Mouse (Mus musculus): ENCODE measurements around the gene Hoxd11. TPM values are rescaled to one million over a fixed set of nuclear protein-coding genes. Genes with fewer than 3 reads are reported as not detected.

Hoxd11 gene
- polyA plus RNA-seq, 1 experiment from 2014 or later: 10.3 TPM

GRCm38 (mm10) chr2:74701949-74702819 is 22.8 kb downstream of the Hoxd11 start:
- no peak for ATAC-seq (ENCODE audit: insufficient number of reproducible peaks, low FRiP score, low TSS enrichment, low read depth)
- Histone ChIP-seq H3K27ac (no peak overlapping the region), H3K4me3 (no peak overlapping the region), H3K36me3 (peaks cover 4% of the 10 kb centered on the region; the same call in 1 of the 2 replicates), H3K27me3 (peaks cover 83% of the 10 kb centered on the region), H3K4me1 (peaks cover 53% of the 10 kb centered on the region), H3K9ac (no peak overlapping the region), H3K4me2 (no peak overlapping the region), H3K9me3 (no peaks in the 10 kb centered on the region)
- 12% methylated on average over 17 of the region's 17 CpGs for WGBS

- no peaks in the 10 kb centered on the region for H3K9me3 ChIP-seq
- no peak overlapping the region for H3K4me2 ChIP-seq
- H3K27ac ChIP-seq: no peak overlapping the region
- WGBS: 32% methylated on average over 6 of the region's 6 CpGs
- H3K27me3 ChIP-seq: peaks cover 84% of the 10 kb centered on the region
- ATAC-seq (ENCODE audit: insufficient number of reproducible peaks, low FRiP score, low TSS enrichment, low read depth): no peak
- H3K4me3 ChIP-seq: no peak overlapping the region
- H3K36me3 ChIP-seq: peaks cover 4% of the 10 kb centered on the region; the same call in 1 of the 2 replicates
- peaks cover 49% of the 10 kb centered on the region for H3K4me1 ChIP-seq
- H3K9ac ChIP-seq: no peak overlapping the region
Observed at GRCm38 (mm10) chr2:74702820-74703219, 23.5 kb downstream of the Hoxd11 start.

- Histone ChIP-seq H3K4me3 (no peak overlapping the region), H3K4me1 (peaks cover 44% of the 10 kb centered on the region), H3K36me3 (peaks cover 4% of the 10 kb centered on the region; the same call in 1 of the 2 replicates), H3K27ac (no peak overlapping the region), H3K9ac (no peak overlapping the region), H3K9me3 (no peaks in the 10 kb centered on the region), H3K27me3 (peaks cover 84% of the 10 kb centered on the region), H3K4me2 (no peak overlapping the region)
- WGBS: 22% methylated on average over 10 of the region's 10 CpGs
- no peak for ATAC-seq (ENCODE audit: insufficient number of reproducible peaks, low FRiP score, low TSS enrichment, low read depth)
Observed at GRCm38 (mm10) chr2:74703317-74703716, 24.0 kb downstream of the Hoxd11 start.

- Histone ChIP-seq H3K4me2 (peak overlapping the region; percentile 90; the same call in 1 of the 2 replicates), H3K27me3 (peaks cover 88% of the 10 kb centered on the region), H3K27ac (peak overlapping the region; percentile 83; the same call in 1 of the 2 replicates), H3K4me3 (peak overlapping the region; percentile 61), H3K36me3 (peaks cover 4% of the 10 kb centered on the region; the same call in 1 of the 2 replicates), H3K9ac (no peak overlapping the region), H3K4me1 (peaks cover 39% of the 10 kb centered on the region), H3K9me3 (no peaks in the 10 kb centered on the region)
- ATAC-seq (ENCODE audit: insufficient number of reproducible peaks, low FRiP score, low TSS enrichment, low read depth): peak; percentile 15; the same call in 1 of the 2 replicates
- whole genome bisulfite sequencing: 10% methylated on average over 26 of the region's 26 CpGs
Observed at GRCm38 (mm10) chr2:74703720-74704392, 24.5 kb downstream of the Hoxd11 start.

- 1% methylated on average over 42 of the region's 52 CpGs for WGBS
- Histone ChIP-seq H3K27ac (peak within 1 kb of the TSS; percentile 83), H3K9me3 (no peaks in the 10 kb centered on the region), H3K4me3 (peak within 1 kb of the TSS; percentile 61), H3K9ac (peak within 1 kb of the TSS; percentile 54), H3K27me3 (peaks cover 88% of the 10 kb centered on the region), H3K4me2 (peak within 1 kb of the TSS; percentile 90), H3K36me3 (peaks cover 4% of the 10 kb centered on the region; the same call in 1 of the 2 replicates), H3K4me1 (peaks cover 37% of the 10 kb centered on the region)
- ATAC-seq (ENCODE audit: insufficient number of reproducible peaks, low FRiP score, low TSS enrichment, low read depth): no peak
Observed at GRCm38 (mm10) chr2:74704393-74704998, 25.1 kb downstream of the Hoxd11 start, which contains the start of gene Hoxd8. Gene Hoxd8, plus strand, starts transcription at chr2:74704615.

GRCm38 (mm10) chr2:74704999-74705466 is 25.7 kb downstream of the Hoxd11 start:
- peaks cover 88% of the 10 kb centered on the region for H3K27me3 ChIP-seq

GRCm38 (mm10) chr2:74705467-74706089 is 26.2 kb downstream of the Hoxd11 start:
- Histone ChIP-seq H3K4me1 (peaks cover 27% of the 10 kb centered on the region), H3K4me3 (peak overlapping the region; percentile 61), H3K9me3 (no peaks in the 10 kb centered on the region), H3K36me3 (no peaks in the 10 kb centered on the region), H3K27ac (peak overlapping the region; percentile 83), H3K4me2 (peak overlapping the region; percentile 90), H3K9ac (peak overlapping the region; percentile 54), H3K27me3 (peaks cover 88% of the 10 kb centered on the region)
- under 1% methylated on average over 80 of the region's 85 CpGs for WGBS
- ATAC-seq (ENCODE audit: insufficient number of reproducible peaks, low FRiP score, low TSS enrichment, low read depth): no peak

More at GRCm38 (mm10) chr2:74704999-74705466, 25.7 kb downstream of the Hoxd11 start:
- Histone ChIP-seq H3K9me3 (no peaks in the 10 kb centered on the region), H3K27ac (peak overlapping the region; percentile 83), H3K4me3 (peak overlapping the region; percentile 61), H3K4me1 (peaks cover 33% of the 10 kb centered on the region), H3K36me3 (peaks cover 3% of the 10 kb centered on the region; the same call in 1 of the 2 replicates), H3K4me2 (peak overlapping the region; percentile 90), H3K9ac (peak overlapping the region; percentile 54)
- no peak; the same call in 1 of the 2 replicates for ATAC-seq (ENCODE audit: insufficient number of reproducible peaks, low FRiP score, low TSS enrichment, low read depth)
- 0% methylated on average over 17 of the region's 66 CpGs for WGBS

GRCm38 (mm10) chr2:74706393-74706960 is 27.1 kb downstream of the Hoxd11 start:
- no peak overlapping the region for H3K27ac ChIP-seq

GRCm38 (mm10) chr2:74707599-74707998 is 28.2 kb downstream of the Hoxd11 start:
- H3K36me3 ChIP-seq: no peaks in the 10 kb centered on the region
- H3K9me3 ChIP-seq: no peaks in the 10 kb centered on the region
- peaks cover 33% of the 10 kb centered on the region for H3K4me1 ChIP-seq
- no peak overlapping the region for H3K27ac ChIP-seq
- H3K27me3 ChIP-seq: peaks cover 94% of the 10 kb centered on the region
- no peak overlapping the region for H3K9ac ChIP-seq
- ATAC-seq (ENCODE audit: insufficient number of reproducible peaks, low FRiP score, low TSS enrichment, low read depth): no peak
- H3K4me3 ChIP-seq: 0 out of 2 replicates have a peak overlapping the region, but pooled peaks have one; percentile 4
- no peak overlapping the region for H3K4me2 ChIP-seq
- WGBS: 36% methylated on average over 7 of the region's 7 CpGs

More at GRCm38 (mm10) chr2:74706393-74706960, 27.1 kb downstream of the Hoxd11 start:
- no peaks in the 10 kb centered on the region for H3K36me3 ChIP-seq
- WGBS: 7% methylated on average over 13 of the region's 13 CpGs
- peaks cover 86% of the 10 kb centered on the region for H3K27me3 ChIP-seq
- peak overlapping the region; percentile 61 for H3K4me3 ChIP-seq
- H3K4me1 ChIP-seq: peaks cover 24% of the 10 kb centered on the region
- H3K9ac ChIP-seq: no peak overlapping the region
- ATAC-seq (ENCODE audit: insufficient number of reproducible peaks, low FRiP score, low TSS enrichment, low read depth): no peak
- no peaks in the 10 kb centered on the region for H3K9me3 ChIP-seq
- peak overlapping the region; percentile 90; the same call in 1 of the 2 replicates for H3K4me2 ChIP-seq

- no peak for ATAC-seq (ENCODE audit: insufficient number of reproducible peaks, low FRiP score, low TSS enrichment, low read depth)
- no peak overlapping the region for H3K4me2 ChIP-seq
- H3K9me3 ChIP-seq: no peaks in the 10 kb centered on the region
- peaks cover 32% of the 10 kb centered on the region for H3K4me1 ChIP-seq
- no peak overlapping the region for H3K9ac ChIP-seq
- H3K4me3 ChIP-seq: no peak overlapping the region
- H3K27ac ChIP-seq: no peak overlapping the region
- peaks cover 96% of the 10 kb centered on the region for H3K27me3 ChIP-seq
- 27% methylated on average over 4 of the region's 4 CpGs for WGBS
- no peaks in the 10 kb centered on the region for H3K36me3 ChIP-seq
Observed at GRCm38 (mm10) chr2:74708676-74709075, 29.3 kb downstream of the Hoxd11 start.

Data from limb, embryonic 15.5 days (tissue).